Mouse (Mus musculus) stomach, postnatal 0 days (tissue): ENCODE data around the gene Mettl7a1.
A peak's percentile ranks its signal among the peaks of the same experiment; 100 is the strongest.
"Not testable (repeated sequence)": the region's sequence is repeated elsewhere in the genome, so short reads cannot be mapped to it uniquely, and the experiment has no call there.

Experiments used
- CTCF ChIP-seq: IDR thresholded peaks from 2 replicates; pipeline ENCODE4 v1.5.1; 2016; ENCODE audit warnings: antibody characterized with exemption, low read depth, mild to moderate bottlenecking, moderate library complexity
- EP300 ChIP-seq: optimal IDR thresholded peaks from 2 replicates; pipeline ENCODE3; 2016; ENCODE audit warnings: antibody characterized with exemption

DNA sequence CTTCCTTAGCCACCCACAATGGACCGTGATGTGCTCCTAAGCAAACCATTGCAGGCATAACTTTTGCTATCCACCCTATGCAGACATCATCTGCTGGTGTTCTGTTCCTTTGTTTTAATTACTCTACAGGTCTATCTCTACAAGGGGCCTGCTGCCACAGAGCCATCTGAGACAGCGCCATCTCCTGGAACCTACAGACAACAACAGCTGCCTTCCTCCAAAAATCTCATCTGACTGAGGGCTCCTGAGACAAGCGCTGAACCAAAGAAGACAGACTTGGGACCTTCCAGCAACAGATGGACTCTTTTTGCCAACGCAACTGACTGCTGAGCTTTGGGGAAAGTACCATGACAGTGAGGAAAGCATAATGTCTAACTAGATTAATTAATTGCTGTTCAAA is 24.1 kb downstream of the Mettl7a1 start:
- TF ChIP-seq CTCF = peak; percentile 26
- TF ChIP-seq EP300 = not testable (repeated sequence)
